Mouse (Mus musculus): ENCODE measurements around the gene Acyp1.

- TF ChIP-seq CTCF (IDR thresholded peaks at IDR 0.05; ENCODE audit: low read depth): no peak
- no peak for TF ChIP-seq EP300 (IDR thresholded peaks at IDR 0.05; ENCODE audit: low read depth)
Measured at GRCm38 (mm10) chr12:85303256-85303655, 15.0 kb upstream of the Acyp1 start.

Data from liver, postnatal 0 days (tissue).